Mouse (Mus musculus) limb, embryonic 14.5 days (tissue): ENCODE results near the gene Rnf121. TPM values are rescaled to one million over a fixed set of nuclear protein-coding genes. Genes with fewer than 3 reads are reported as not detected.

Experiments
- ATAC-seq: fragments of 200-750 bp; cut with Nextera tagmentation; 2 replicates; pipeline ENCODE4 v1.8.0; 2017; ENCODE audit warnings: low read depth, moderate number of reproducible peaks, moderate TSS enrichment; ENCODE audit not compliant: low FRiP score
- DNase-seq: peaks from one replicate; pipeline ENCODE4 v3.0.0-alpha.2; 2015; ENCODE audit warnings: low spot score
- H3K27ac ChIP-seq: fragments of 300-500 bp; sonication (generic); replicated peaks from 2 replicates; pipeline ENCODE4 v1.5.1; 2014; ENCODE audit warnings: low read depth, mild to moderate bottlenecking, low read length, moderate library complexity, mixed read lengths
- H3K27me3 ChIP-seq: fragments of 300-500 bp; sonication (generic); 2 replicates; pipeline ENCODE4 v1.6.1; 2014; ENCODE audit warnings: low read length, mixed read lengths; ENCODE audit not compliant: control insufficient read depth, insufficient read depth
- H3K36me3 ChIP-seq: fragments of 300-500 bp; sonication (generic); 2 replicates; pipeline ENCODE4 v1.6.1; 2014; ENCODE audit warnings: mild to moderate bottlenecking, low read length, moderate library complexity, mixed read lengths; ENCODE audit not compliant: control insufficient read depth, insufficient read depth
- H3K4me1 ChIP-seq: fragments of 300-500 bp; sonication (generic); 2 replicates; pipeline ENCODE4 v1.6.1; 2014; ENCODE audit warnings: antibody characterized with exemption, low read length, mixed read lengths; ENCODE audit not compliant: control insufficient read depth, insufficient read depth
- H3K4me2 ChIP-seq: fragments of 300-500 bp; sonication (generic); replicated peaks from 2 replicates; pipeline ENCODE4 v1.6.1; 2014; ENCODE audit warnings: low read depth, mild to moderate bottlenecking, low read length, moderate library complexity; ENCODE audit not compliant: severe bottlenecking
- H3K4me3 ChIP-seq: fragments of 300-500 bp; sonication (generic); replicated peaks from 2 replicates; pipeline ENCODE4 v1.5.1; 2014; ENCODE audit warnings: low read length
- H3K9ac ChIP-seq: fragments of 300-500 bp; sonication (generic); 2 replicates; pipeline ENCODE4 v1.6.1; 2014; ENCODE audit warnings: mild to moderate bottlenecking, low read depth, low read length, moderate library complexity; ENCODE audit not compliant: severe bottlenecking
- H3K9me3 ChIP-seq: fragments of 300-500 bp; sonication (generic); 2 replicates; pipeline ENCODE4 v1.6.1; 2016; ENCODE audit warnings: low read length; ENCODE audit not compliant: control insufficient read depth
- POLR2A ChIP-seq: fragments of 200-500 bp; IDR thresholded peaks from 2 replicates; pipeline ENCODE4 v1.8.0; 2012; ENCODE audit warnings: inconsistent platforms, mild to moderate bottlenecking, moderate library complexity, borderline replicate concordance; ENCODE audit not compliant: insufficient read depth, insufficient read length; ENCODE audit errors: extremely low read depth
- WGBS: fragments of 180-500 bp; shearing (Covaris S2); extraction: QIAGEN DNeasy Blood & Tissue Kit; methylation state at CpG from one replicate; pipeline ENCODE4 v1.1.7; 2014; 5-methylcytosine and 5-hydroxymethylcytosine counted together
- polyA plus RNA-seq, 2 experiments: library from polyadenylated mRNA; depleted of rRNA in 1 of 2; stranded (reverse) in 1 of 2; unstranded in 1 of 2; fragments of >200 nt; fragmentation: Nextera tagmentation in 1 of 2; extraction: Ambion mirVana in 1 of 2; gene quantifications; 2 replicates each; pipeline versions ENCODE4 v1.2.1 to v1.2.3; 2012 to 2014

The Rnf121 gene
- polyA plus RNA-seq, 2 experiments, result 34.1 to 83.0 TPM

DNA sequence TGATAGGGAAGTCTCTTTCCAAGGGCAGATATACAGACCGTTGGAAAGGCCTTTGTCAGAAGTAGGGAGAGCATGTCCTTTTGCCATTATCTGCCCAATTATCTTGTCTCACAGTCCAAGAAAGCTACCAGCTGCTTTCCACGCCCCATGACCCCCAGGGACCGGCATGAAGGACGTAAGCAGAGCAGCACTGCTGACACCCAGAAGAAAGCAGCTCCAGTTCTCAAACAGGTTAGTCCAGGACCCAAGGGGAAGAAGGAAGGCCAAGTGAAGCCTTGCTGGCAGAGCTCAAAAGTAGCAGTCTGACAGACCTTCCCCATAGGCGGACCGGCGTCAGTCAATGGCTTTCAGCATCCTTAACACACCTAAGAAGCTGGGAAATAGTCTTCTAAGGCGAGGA is 51.9 kb downstream of the Rnf121 start:
- Histone ChIP-seq H3K4me2 (no peak overlapping the region), H3K4me1 (no peaks in the 10 kb centered on the region), H3K9ac (no peak overlapping the region), H3K36me3 (peaks cover 99% of the 10 kb centered on the region), H3K27me3 (no peaks in the 10 kb centered on the region), H3K4me3 (no peak overlapping the region), H3K9me3 (no peaks in the 10 kb centered on the region), H3K27ac (no peak overlapping the region)
- ATAC-seq (no peak), DNase-seq (no peak)
- 88% methylated on average over 8 of the region's 8 CpGs for WGBS
- no peak for TF ChIP-seq POLR2A

GRCm38 (mm10) chr7:102011855-102012254 is 53.4 kb downstream of the Rnf121 start:
- no peaks in the 10 kb centered on the region for H3K27me3 ChIP-seq
- no peaks in the 10 kb centered on the region for H3K4me1 ChIP-seq
- peaks cover 100% of the 10 kb centered on the region for H3K36me3 ChIP-seq
- 90% methylated on average over 9 of the region's 9 CpGs for WGBS
- H3K27ac ChIP-seq, result no peak overlapping the region
- ATAC-seq, result no peak
- H3K4me2 ChIP-seq, result no peak overlapping the region
- no peak for TF ChIP-seq POLR2A
- no peaks in the 10 kb centered on the region for H3K9me3 ChIP-seq
- no peak for DNase-seq
- H3K9ac ChIP-seq, result no peak overlapping the region
- H3K4me3 ChIP-seq, result no peak overlapping the region

- no peak for DNase-seq
- no peak overlapping the region for H3K27ac ChIP-seq
Observed at GRCm38 (mm10) chr7:102006520-102006919, 58.7 kb downstream of the Rnf121 start.

GRCm38 (mm10) chr7:102000921-102001630 is 64.2 kb downstream of the Rnf121 start:
- Histone ChIP-seq H3K9ac (no peak overlapping the region), H3K36me3 (peaks cover 97% of the 10 kb centered on the region), H3K4me1 (no peaks in the 10 kb centered on the region), H3K4me2 (no peak overlapping the region), H3K4me3 (no peak overlapping the region), H3K27ac (peak overlapping the region; percentile 10; the same call in 1 of the 2 replicates), H3K27me3 (no peaks in the 10 kb centered on the region), H3K9me3 (no peaks in the 10 kb centered on the region)
- 91% methylated on average over 26 of the region's 26 CpGs for WGBS
- peak; percentile 24 for DNase-seq
- no peak for TF ChIP-seq POLR2A
- ATAC-seq, result peak; percentile 62

More at GRCm38 (mm10) chr7:102006520-102006919, 58.7 kb downstream of the Rnf121 start:
- no peak for ATAC-seq
- Histone ChIP-seq H3K4me1 (no peaks in the 10 kb centered on the region), H3K27me3 (no peaks in the 10 kb centered on the region), H3K4me3 (no peak overlapping the region), H3K9ac (no peak overlapping the region), H3K9me3 (no peaks in the 10 kb centered on the region), H3K36me3 (peaks cover 97% of the 10 kb centered on the region), H3K4me2 (no peak overlapping the region)
- WGBS, result 60% methylated on average over 1 of the region's 1 CpGs
- TF ChIP-seq POLR2A, result no peak

GRCm38 (mm10) chr7:102000296-102000695 is 65.0 kb downstream of the Rnf121 start:
- Histone ChIP-seq H3K27ac (peak overlapping the region; percentile 10; the same call in 1 of the 2 replicates), H3K36me3 (peaks cover 97% of the 10 kb centered on the region), H3K4me2 (no peak overlapping the region), H3K27me3 (no peaks in the 10 kb centered on the region), H3K9ac (no peak overlapping the region), H3K4me1 (no peaks in the 10 kb centered on the region), H3K4me3 (no peak overlapping the region), H3K9me3 (no peaks in the 10 kb centered on the region)
- DNase-seq (peak; percentile 23), ATAC-seq (peak; percentile 39)
- 90% methylated on average over 8 of the region's 8 CpGs for WGBS
- TF ChIP-seq POLR2A, result no peak
